Mouse (Mus musculus) adrenal gland, postnatal 10 days (tissue): ENCODE data around the gene P2rx4. TPM values are rescaled to one million over a fixed set of nuclear protein-coding genes. Genes with fewer than 3 reads are reported as not detected.

Source experiments
- DNase-seq: peaks from one replicate; pipeline ENCODE4 v3.0.0; 2021; ENCODE audit warnings: mixed read lengths
- total RNA-seq, 2 experiments: library from RNA; stranded (reverse); gene quantifications; 2 replicates each; pipeline ENCODE4 v1.2.3; 2021

Gene P2rx4
- total RNA-seq, 2 experiments from 2014 or later: 29.5 to 32.4 TPM

GRCm38 (mm10) chr5:122703574-122703973 is 3.8 kb upstream of the P2rx4 start:
- no peak for DNase-seq

GRCm38 (mm10) chr5:122704571-122704970 is 2.8 kb upstream of the P2rx4 start:
- DNase-seq: no peak

GRCm38 (mm10) chr5:122705174-122705573 is 2.2 kb upstream of the P2rx4 start:
- DNase-seq: no peak

- DNase-seq: no peak
Measured at GRCm38 (mm10) chr5:122706917-122707275, 448 bp upstream of the P2rx4 start.

- no peak for DNase-seq
Measured at GRCm38 (mm10) chr5:122708819-122709218, 1.5 kb downstream of the P2rx4 start.

GRCm38 (mm10) chr5:122715723-122716122 is 8.4 kb downstream of the P2rx4 start:
- no peak for DNase-seq

GRCm38 (mm10) chr5:122716793-122717192 is 9.4 kb downstream of the P2rx4 start:
- no peak for DNase-seq

GRCm38 (mm10) chr5:122718400-122718799 is 11.1 kb downstream of the P2rx4 start:
- DNase-seq: no peak

- DNase-seq: no peak
Measured at GRCm38 (mm10) chr5:122719168-122719567, 11.8 kb downstream of the P2rx4 start.

GRCm38 (mm10) chr5:122725453-122725852 is 18.1 kb downstream of the P2rx4 start:
- DNase-seq: no peak

- DNase-seq: peak; percentile 79
Measured at GRCm38 (mm10) chr5:122726068-122726467, 18.7 kb downstream of the P2rx4 start.

GRCm38 (mm10) chr5:122726595-122726994 is 19.3 kb downstream of the P2rx4 start:
- DNase-seq: no peak

GRCm38 (mm10) chr5:122727096-122727495 is 19.8 kb downstream of the P2rx4 start:
- DNase-seq: no peak

GRCm38 (mm10) chr5:122730776-122731175 is 23.4 kb downstream of the P2rx4 start:
- DNase-seq: no peak

GRCm38 (mm10) chr5:122731321-122731720 is 24.0 kb downstream of the P2rx4 start:
- DNase-seq: peak; percentile 79

GRCm38 (mm10) chr5:122731991-122732673 is 24.8 kb downstream of the P2rx4 start:
- DNase-seq: peak; percentile 31

GRCm38 (mm10) chr5:122733881-122734280 is 26.5 kb downstream of the P2rx4 start:
- no peak for DNase-seq

- no peak for DNase-seq
Measured at GRCm38 (mm10) chr5:122735853-122736252, 28.5 kb downstream of the P2rx4 start.

- DNase-seq: no peak
Measured at GRCm38 (mm10) chr5:122736761-122737160, 29.4 kb downstream of the P2rx4 start.

GRCm38 (mm10) chr5:122743880-122744422 is 36.6 kb downstream of the P2rx4 start:
- no peak for DNase-seq

GRCm38 (mm10) chr5:122747950-122748349 is 40.6 kb downstream of the P2rx4 start:
- peak; percentile 34 for DNase-seq

- DNase-seq: no peak
Measured at GRCm38 (mm10) chr5:122754477-122754876, 47.1 kb downstream of the P2rx4 start.

- no peak for DNase-seq
Measured at GRCm38 (mm10) chr5:122755620-122756019, 48.3 kb downstream of the P2rx4 start.

GRCm38 (mm10) chr5:122756144-122756543 is 48.8 kb downstream of the P2rx4 start:
- no peak for DNase-seq
